Mouse (Mus musculus): ENCODE data around the gene Rasa3.
A peak's percentile ranks its signal among the peaks of the same experiment; 100 is the strongest.

Rasa3 gene

GRCm38 (mm10) chr8:13538821-13539220, 138.6 kb downstream of the Rasa3 start:
- TF ChIP-seq GATA4 (IDR thresholded peaks at IDR 0.05; ENCODE audit: insufficient replicate concordance, low read length): no peak

- no peak for TF ChIP-seq GATA4 (IDR thresholded peaks at IDR 0.05; ENCODE audit: insufficient replicate concordance, low read length)
These were observed 140.3 kb downstream of the Rasa3 start for GRCm38 (mm10) chr8:13537102-13537501.

GRCm38 (mm10) chr8:13533123-13533522, 144.3 kb downstream of the Rasa3 start:
- no peak for TF ChIP-seq GATA4 (IDR thresholded peaks at IDR 0.05; ENCODE audit: insufficient replicate concordance, low read length)

- no peak for TF ChIP-seq GATA4 (IDR thresholded peaks at IDR 0.05; ENCODE audit: insufficient replicate concordance, low read length)
These were observed 145.7 kb downstream of the Rasa3 start for GRCm38 (mm10) chr8:13531602-13532171.

GRCm38 (mm10) chr8:13530941-13531340, 146.5 kb downstream of the Rasa3 start:
- peak; percentile 88; the same call in 1 of the 2 replicates for TF ChIP-seq GATA4 (IDR thresholded peaks at IDR 0.05; ENCODE audit: insufficient replicate concordance, low read length)

GRCm38 (mm10) chr8:13530401-13530800, 147.0 kb downstream of the Rasa3 start:
- TF ChIP-seq GATA4 (IDR thresholded peaks at IDR 0.05; ENCODE audit: insufficient replicate concordance, low read length): no peak

- no peak for TF ChIP-seq GATA4 (IDR thresholded peaks at IDR 0.05; ENCODE audit: insufficient replicate concordance, low read length)
These were observed 147.5 kb downstream of the Rasa3 start for GRCm38 (mm10) chr8:13529891-13530316.

- TF ChIP-seq GATA4 (IDR thresholded peaks at IDR 0.05; ENCODE audit: insufficient replicate concordance, low read length): no peak
These were observed 148.2 kb downstream of the Rasa3 start for GRCm38 (mm10) chr8:13529011-13529840.

- TF ChIP-seq GATA4 (IDR thresholded peaks at IDR 0.05; ENCODE audit: insufficient replicate concordance, low read length): no peak
These were observed 156.0 kb downstream of the Rasa3 start for GRCm38 (mm10) chr8:13521392-13521791.

GRCm38 (mm10) chr8:13520349-13520748, 157.1 kb downstream of the Rasa3 start:
- TF ChIP-seq GATA4 (IDR thresholded peaks at IDR 0.05; ENCODE audit: insufficient replicate concordance, low read length): no peak

GRCm38 (mm10) chr8:13519503-13519902, 157.9 kb downstream of the Rasa3 start:
- no peak for TF ChIP-seq GATA4 (IDR thresholded peaks at IDR 0.05; ENCODE audit: insufficient replicate concordance, low read length)

- peak; percentile 32; the same call in 1 of the 2 replicates for TF ChIP-seq GATA4 (IDR thresholded peaks at IDR 0.05; ENCODE audit: insufficient replicate concordance, low read length)
These were observed 160.1 kb downstream of the Rasa3 start for GRCm38 (mm10) chr8:13517284-13517781.

Measured in liver, adult (tissue).